Mouse (Mus musculus) brain, adult 10 weeks (tissue): ENCODE results near the gene Olfr773. TPM values are rescaled to one million over a fixed set of nuclear protein-coding genes. Genes with fewer than 3 reads are reported as not detected.

ENCODE experiments used
- polyA plus RNA-seq: library from polyadenylated mRNA; stranded (reverse); fragments of 350-450 nt; fragmentation: Illumina TruSeq; extraction: RNeasy Lipid Tissue Mini Kit (QIAGEN cat#74804); gene quantifications from one replicate; pipeline ENCODE4 v1.2.3, GENCODE M21; 2015; ENCODE audit warnings: low read depth, low replicate concordance

The Olfr773 gene
- polyA plus RNA-seq: not detected

DNA sequence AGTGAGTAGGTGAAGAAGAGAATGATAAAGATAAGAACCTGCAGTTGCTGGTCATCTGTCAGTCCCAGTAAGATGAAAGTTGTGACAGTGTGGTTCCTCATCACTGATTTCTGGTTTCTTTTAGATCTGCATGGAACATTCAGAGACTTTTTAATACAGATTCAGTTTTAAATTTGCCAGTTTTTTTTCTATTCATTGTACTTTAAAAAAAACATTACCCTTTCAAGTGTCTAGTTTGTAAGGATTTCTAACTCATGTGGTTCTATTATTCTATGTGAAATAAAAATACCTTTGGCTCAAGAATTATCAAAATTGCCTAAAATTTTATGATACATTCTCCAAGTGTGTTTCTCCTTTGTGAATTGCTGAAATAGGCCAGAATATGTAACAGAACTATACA lies at the start of gene Olfr773:
TSS of gene Olfr773 (minus strand) at position 101 of the 400 bp plus-strand sequence.

GRCm38 (mm10) chr10:129235904-129236303 lies 48.7 kb upstream of the Olfr773 start, which contains the start of gene Olfr774:
Gene Olfr774 (plus strand): TSS chr10:129236204.

GRCm38 (mm10) chr10:129177821-129178220 lies 9.4 kb downstream of the Olfr773 start, which contains the start of gene Olfr772:
Gene Olfr772 (minus strand): TSS chr10:129177921.

GRCm38 (mm10) chr10:129164651-129165050 lies 22.6 kb downstream of the Olfr773 start, which contains the start of gene Olfr771:
Gene Olfr771 (minus strand): TSS chr10:129164751.

DNA sequence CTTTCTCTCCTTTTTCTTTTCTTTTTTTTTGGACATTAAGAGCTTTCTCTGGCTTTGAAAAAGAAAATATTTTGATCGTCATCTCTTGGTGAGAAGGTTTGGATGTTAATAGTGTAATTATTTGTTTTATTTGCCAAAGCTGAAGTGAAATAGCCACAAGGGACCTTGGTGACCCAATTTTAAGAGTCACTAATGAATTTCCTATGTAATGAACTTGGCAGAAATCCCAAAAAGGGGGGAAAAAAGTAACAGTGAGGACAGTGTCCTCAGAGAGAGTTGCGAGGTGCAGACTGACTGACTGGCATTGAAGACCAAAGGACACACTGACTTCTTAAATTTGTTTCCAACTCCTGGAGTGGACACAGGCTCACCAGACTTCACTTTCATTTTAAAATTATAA lies 48.3 kb downstream of the Olfr773 start, which contains the start of gene Olfr770:
TSS of gene Olfr770 (minus strand) at position 101 of the 400 bp plus-strand sequence.

Other genes starting within 250 kb of the Olfr773 start
- gene Mettl7b, start 226.4 kb downstream of the Olfr773 start, polyA plus RNA-seq: not detected
- gene Olfr9, start 198.0 kb downstream of the Olfr773 start, polyA plus RNA-seq: not detected
- not detected for gene Olfr763, start 176.6 kb downstream of the Olfr773 start, polyA plus RNA-seq
- gene Olfr764-ps1, start 147.5 kb downstream of the Olfr773 start, polyA plus RNA-seq: not detected
- not detected for gene Olfr765, start 137.4 kb downstream of the Olfr773 start, polyA plus RNA-seq
- gene Olfr766-ps1, start 118.4 kb downstream of the Olfr773 start, polyA plus RNA-seq: not detected
- gene Olfr767, start 104.5 kb downstream of the Olfr773 start, polyA plus RNA-seq: not detected
- gene Olfr768, start 88.0 kb downstream of the Olfr773 start, polyA plus RNA-seq: not detected
- not detected for gene Olfr769, start 69.6 kb downstream of the Olfr773 start, polyA plus RNA-seq
- gene Olfr770, start 48.4 kb downstream of the Olfr773 start, polyA plus RNA-seq: not detected
- gene Olfr771, start 22.7 kb downstream of the Olfr773 start, polyA plus RNA-seq: not detected
- gene Olfr772, start 9.5 kb downstream of the Olfr773 start, polyA plus RNA-seq: not detected
- gene Olfr774, start 48.8 kb upstream of the Olfr773 start, polyA plus RNA-seq: not detected
- gene Olfr775, start 61.0 kb upstream of the Olfr773 start, polyA plus RNA-seq: not detected
- not detected for gene Olfr776, start 71.7 kb upstream of the Olfr773 start, polyA plus RNA-seq
- not detected for gene Olfr777, start 84.1 kb upstream of the Olfr773 start, polyA plus RNA-seq
- gene Olfr780, start 130.7 kb upstream of the Olfr773 start, polyA plus RNA-seq: not detected
- not detected for gene Olfr781, start 141.4 kb upstream of the Olfr773 start, polyA plus RNA-seq
- gene Olfr782, start 161.4 kb upstream of the Olfr773 start, polyA plus RNA-seq: not detected
- gene Olfr784, start 196.7 kb upstream of the Olfr773 start, polyA plus RNA-seq: not detected
- not detected for gene Olfr785, start 218.0 kb upstream of the Olfr773 start, polyA plus RNA-seq
- gene Olfr786, start 239.9 kb upstream of the Olfr773 start, polyA plus RNA-seq: not detected